Mouse (Mus musculus) gastrocnemius, adult 18-20 months (tissue): ENCODE data around the gene Sh3rf1. TPM values are rescaled to one million over a fixed set of nuclear protein-coding genes. Genes with fewer than 3 reads are reported as not detected.
"Not testable (repeated sequence)": the region's sequence is repeated elsewhere in the genome, so short reads cannot be mapped to it uniquely, and the experiment has no call there.

ENCODE experiments used
- DNase-seq: peaks from one replicate; pipeline ENCODE4 v3.0.0; 2021; ENCODE audit warnings: low spot score
- total RNA-seq, 2 experiments: library from RNA; stranded (reverse); gene quantifications; 2 replicates each; pipeline ENCODE4 v1.2.3; 2021

Gene Sh3rf1
- total RNA-seq, 2 experiments from 2014 or later: 1.0 to 2.8 TPM

DNA sequence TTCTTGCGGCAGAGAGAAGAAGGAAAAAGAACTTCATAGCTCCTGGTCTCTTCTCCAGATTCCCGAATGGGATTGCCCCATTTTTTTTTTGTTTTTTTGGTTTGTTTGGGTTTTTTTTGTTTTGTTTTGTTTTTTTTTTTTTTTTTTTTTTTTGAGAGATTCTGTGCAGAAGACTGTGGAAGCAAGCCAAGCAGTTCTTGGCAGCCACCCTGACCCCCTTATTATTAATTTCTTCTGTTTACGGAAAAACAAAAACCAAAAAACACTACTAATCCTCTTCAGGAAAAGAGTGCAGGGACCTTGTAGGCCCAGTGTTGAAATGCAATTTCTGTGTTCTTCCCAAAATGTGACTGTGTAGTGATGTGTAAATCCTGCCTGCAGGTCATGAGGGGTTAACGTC is 185.4 kb downstream of the Sh3rf1 start:
- no peak for DNase-seq

DNA sequence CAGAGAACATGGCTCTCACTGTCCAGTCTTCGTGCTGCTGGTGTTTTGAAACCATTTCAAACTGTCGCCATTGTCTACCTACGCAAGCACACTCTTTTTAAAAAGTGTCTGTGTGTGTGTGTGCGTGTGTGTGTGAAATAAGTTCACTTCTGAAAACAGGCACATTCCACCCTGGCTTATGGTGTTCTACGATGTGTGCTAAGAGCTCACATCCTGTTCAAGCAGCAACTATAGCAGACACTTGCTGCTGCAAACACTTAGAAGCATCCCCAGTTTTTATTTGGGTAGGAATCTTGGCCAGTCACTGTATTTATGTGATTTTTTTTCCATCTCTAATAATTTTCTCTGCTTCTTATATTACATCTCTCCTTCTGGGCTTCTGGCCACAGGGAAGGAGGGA is 186.0 kb downstream of the Sh3rf1 start:
- DNase-seq: not testable (repeated sequence)

DNA sequence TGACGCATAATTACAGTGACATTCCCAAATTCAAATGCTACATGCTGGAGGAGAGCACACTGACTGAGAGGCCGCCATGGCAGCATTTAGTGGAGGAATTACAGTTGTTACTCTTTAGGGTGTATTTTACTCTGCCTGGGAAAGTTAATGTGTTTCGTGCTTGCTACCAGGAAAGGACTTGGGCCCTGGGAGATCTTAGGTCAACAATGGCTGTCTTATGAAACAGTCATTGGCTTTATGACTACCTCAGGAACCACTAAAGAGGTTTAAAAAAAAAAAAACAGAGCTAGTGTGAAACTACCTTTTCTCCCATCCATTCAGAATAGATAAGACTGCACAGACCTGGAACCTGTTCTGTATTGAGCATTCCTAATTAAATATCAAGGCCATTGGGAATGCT is 195.8 kb downstream of the Sh3rf1 start:
- DNase-seq: no peak

DNA sequence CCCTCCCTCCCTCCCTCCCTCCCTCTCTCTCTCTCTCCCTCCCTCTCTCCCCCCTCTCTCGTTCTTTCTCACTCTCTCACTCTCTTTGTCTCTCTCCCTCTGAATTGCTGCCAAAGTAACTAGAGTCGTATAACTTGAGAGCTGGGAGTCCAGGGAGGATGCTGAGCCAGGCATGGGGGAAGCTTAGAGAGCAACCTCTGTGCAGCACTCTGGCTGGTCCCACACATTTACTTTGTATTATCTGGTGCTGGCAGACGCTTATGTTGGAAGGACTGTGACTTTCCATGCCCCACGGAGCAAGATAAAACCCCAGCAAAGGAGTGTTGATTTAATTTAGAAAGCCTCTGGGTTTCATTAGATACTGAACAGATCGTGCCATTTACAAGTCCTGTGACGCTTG is 196.5 kb downstream of the Sh3rf1 start:
- DNase-seq: no peak

DNA sequence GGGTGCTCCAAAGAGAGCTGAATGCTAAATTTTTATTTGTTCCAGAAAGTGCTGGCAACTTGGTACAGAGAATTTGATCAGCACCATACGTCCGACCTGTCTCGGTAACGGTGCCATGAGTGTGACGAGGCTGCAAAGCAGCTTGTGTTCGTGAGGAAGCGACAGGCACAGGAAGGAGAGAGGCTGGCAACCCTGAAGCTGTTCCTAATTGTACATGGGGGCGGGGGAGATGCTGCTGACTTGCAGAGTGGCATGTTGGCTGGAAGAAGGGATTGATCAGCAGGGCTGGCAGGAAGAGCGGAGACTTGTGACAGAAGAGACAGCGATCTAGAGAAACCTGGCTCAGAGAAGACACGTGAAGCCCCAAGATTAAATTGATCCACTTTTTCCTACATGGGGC is 197.9 kb downstream of the Sh3rf1 start:
- DNase-seq: no peak

DNA sequence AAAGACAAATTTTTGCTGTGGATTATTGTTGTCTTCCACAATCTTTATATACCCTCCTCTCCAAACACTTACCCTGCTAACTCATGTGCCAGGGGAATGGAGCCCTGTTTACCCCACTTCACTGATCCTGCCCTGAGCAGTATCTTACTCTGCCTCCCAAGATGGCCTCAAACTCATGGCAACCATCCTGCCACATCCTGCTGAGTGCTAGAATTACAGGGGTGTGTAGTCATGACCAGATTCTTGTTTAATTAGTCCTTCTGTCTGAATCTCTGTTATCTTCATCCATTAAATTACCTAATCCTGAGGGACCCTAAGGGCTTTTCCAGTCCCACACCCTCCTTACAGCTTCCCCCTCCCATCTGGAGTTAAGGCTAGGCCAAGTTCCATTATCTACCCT is 201.5 kb downstream of the Sh3rf1 start:
- no peak for DNase-seq

DNA sequence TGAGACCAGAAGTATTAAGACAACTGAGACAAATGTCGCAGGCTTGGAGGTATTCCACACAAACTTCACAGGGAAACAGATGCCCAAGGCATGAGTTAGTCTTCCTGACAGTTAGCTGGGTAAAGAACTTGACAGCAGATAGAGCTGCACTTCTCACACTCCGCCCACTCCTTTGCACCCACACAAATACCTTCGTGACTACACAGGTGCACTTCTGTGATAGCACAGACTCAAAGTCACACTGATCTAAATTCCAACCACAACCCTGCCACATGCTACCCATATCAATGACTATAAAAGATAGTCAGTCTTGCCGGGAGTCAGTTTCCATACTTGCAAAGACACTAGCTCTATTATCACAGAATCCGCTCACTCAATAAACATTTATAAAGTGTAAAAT is 202.4 kb downstream of the Sh3rf1 start:
- DNase-seq: no peak

DNA sequence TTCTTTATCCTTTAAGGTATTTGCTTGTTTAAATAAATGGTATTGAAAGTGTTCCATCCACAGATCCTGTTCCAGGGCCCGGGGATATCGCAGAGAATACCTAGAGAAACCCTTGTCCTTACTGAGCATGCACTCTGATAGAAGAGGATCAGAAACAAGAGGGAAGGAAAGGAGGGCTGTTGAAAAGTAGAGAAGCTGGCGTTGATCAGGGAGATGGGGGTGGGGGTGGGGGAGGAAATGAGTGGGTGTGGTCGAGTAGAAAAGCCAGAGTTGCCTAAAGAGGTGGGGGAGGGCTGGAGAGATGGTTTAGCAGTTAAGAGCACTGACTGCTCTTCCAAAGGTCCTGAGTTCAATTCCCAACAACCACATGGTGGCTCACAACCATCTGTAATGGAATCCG is 203.0 kb downstream of the Sh3rf1 start:
- no peak for DNase-seq

- DNase-seq: no peak
Observed at GRCm38 (mm10) chr8:61427916-61428681, 204.4 kb downstream of the Sh3rf1 start.

GRCm38 (mm10) chr8:61428821-61429482 is 205.3 kb downstream of the Sh3rf1 start:
- DNase-seq: no peak

GRCm38 (mm10) chr8:61435481-61435880 is 211.8 kb downstream of the Sh3rf1 start:
- no peak for DNase-seq

- no peak for DNase-seq
Observed at GRCm38 (mm10) chr8:61436147-61436546, 212.5 kb downstream of the Sh3rf1 start.

DNA sequence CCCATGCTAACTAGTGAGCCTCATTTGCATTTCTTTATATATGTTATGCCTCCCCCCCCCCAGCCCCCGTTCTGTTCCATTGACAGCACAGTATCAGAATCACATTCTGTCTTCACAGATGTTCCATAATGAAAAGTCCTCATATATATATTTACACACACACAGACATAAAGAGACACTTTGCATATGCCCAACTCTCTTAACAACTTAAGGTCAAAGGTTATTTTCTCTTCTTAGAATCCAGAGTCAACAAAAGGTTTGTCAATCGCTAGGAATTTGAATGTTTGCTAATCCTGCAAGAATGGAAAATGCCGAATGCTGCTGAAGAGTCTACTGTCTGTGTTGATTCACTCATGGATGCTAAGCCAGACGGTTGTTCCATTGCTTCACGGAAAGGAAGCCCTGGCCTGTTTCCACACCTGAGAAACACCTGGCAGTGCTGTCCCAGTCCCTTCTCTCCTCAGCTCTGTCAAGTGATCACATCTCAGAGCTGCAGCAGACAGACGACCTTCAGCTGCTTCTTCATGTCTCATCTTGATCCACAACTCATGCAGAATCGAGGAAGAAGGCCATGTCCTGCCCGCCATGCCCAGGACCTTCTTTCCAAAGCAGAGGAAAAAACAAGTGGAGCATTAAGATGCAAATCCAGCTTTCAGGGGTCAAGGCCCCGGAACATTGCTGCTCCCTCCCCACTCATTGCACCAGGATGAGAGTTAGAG is 213.1 kb downstream of the Sh3rf1 start:
- DNase-seq: no peak

DNA sequence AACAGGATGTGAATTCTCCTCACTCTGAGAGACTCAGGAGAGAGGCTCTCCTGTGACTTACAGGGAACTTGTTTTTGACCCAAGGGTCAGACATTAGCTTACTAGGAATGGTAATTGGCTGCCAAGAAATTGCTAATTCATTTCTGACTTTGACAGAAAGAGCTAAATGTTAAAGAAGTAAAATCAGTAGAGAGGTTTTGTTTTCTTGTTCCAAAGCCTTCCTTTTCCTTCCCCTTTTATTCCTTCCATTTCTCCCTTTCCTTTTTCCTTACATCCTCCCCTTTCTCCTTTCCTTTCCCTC is 213.6 kb downstream of the Sh3rf1 start:
- DNase-seq: no peak

DNA sequence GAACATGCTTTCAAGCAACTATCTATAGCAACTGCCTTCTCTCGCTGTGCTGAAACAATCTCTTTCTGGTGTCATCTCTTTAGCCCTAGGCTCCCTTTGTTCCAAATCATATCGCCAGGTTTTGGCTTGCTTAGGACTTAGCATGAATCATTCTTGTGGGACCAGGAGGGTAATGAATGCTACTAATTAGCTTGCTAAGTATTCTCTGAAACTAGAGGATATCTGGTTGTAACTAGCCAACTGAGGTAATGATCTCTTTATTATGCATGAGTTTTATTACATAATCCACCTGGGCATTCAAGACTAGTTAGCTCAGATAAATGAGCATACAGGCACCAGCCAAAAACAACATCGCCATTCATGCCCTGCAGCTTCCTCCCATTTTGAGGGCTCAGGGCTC is 219.3 kb downstream of the Sh3rf1 start:
- DNase-seq: no peak

DNA sequence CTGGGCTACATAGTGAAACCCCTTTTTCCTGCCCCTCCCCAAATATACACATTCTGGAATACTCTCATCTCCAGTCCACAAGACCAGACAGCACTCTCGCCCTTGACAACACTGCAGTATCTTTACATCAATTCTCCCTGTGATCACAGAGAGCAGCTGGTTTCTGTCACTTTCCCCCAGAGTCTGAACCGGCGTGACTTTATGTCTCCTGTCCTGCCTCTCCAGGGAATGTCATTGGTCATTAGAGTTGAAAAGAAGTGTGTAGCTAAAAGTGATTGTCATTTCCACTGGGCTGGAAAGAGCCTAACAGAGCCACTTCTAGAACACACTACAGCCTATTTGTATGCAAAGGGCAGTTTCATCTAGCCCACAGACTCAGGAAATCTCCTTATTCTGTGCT is 220.7 kb downstream of the Sh3rf1 start:
- no peak for DNase-seq

Other genes with a start within 250 kb of the Sh3rf1 start
- gene Clcn3, start 240.6 kb upstream of the Sh3rf1 start, total RNA-seq: 10 to 100 TPM; 34.9 to 35.2 TPM
- 1 to 10 TPM; 3.8 to 4.8 TPM for gene Nek1, start 230.7 kb upstream of the Sh3rf1 start, total RNA-seq